Mouse (Mus musculus) embryonic facial prominence, embryonic 10.5 days (tissue): ENCODE results near the gene Syt17. TPM values are rescaled to one million over a fixed set of nuclear protein-coding genes. Genes with fewer than 3 reads are reported as not detected.

Experiments used
- DNase-seq: peaks from one replicate; pipeline ENCODE4 v3.0.0-alpha.2; 2017; ENCODE audit warnings: low spot score
- H3K27ac ChIP-seq: fragments of 300-500 bp; sonication (generic); replicated peaks from 2 replicates; pipeline ENCODE4 v1.5.1; 2016; ENCODE audit warnings: mild to moderate bottlenecking
- H3K27me3 ChIP-seq: fragments of 300-500 bp; sonication (generic); replicated peaks from 2 replicates; pipeline ENCODE4 v1.6.1; 2016; ENCODE audit warnings: low read depth, mild to moderate bottlenecking; ENCODE audit not compliant: poor library complexity, severe bottlenecking
- H3K36me3 ChIP-seq: fragments of 300-500 bp; sonication (generic); replicated peaks from 2 replicates; pipeline ENCODE4 v1.6.1; 2016; ENCODE audit warnings: mild to moderate bottlenecking, moderate library complexity
- H3K4me1 ChIP-seq: fragments of 300-500 bp; sonication (generic); 2 replicates; pipeline ENCODE4 v1.6.1; 2016
- H3K4me3 ChIP-seq: fragments of 300-500 bp; sonication (generic); 2 replicates; pipeline ENCODE4 v1.5.1; 2016; ENCODE audit warnings: mild to moderate bottlenecking, moderate library complexity
- H3K9me3 ChIP-seq: fragments of 300-500 bp; sonication (generic); 2 replicates; pipeline ENCODE4 v1.6.1; 2016; ENCODE audit warnings: mild to moderate bottlenecking
- WGBS: fragments of 180-500 bp; shearing (Covaris S2); methylation state at CpG from one replicate; pipeline ENCODE4 v1.1.7; 2016; 5-methylcytosine and 5-hydroxymethylcytosine counted together
- polyA plus RNA-seq: library from polyadenylated mRNA; unstranded; fragments of >200 nt; fragmentation: Nextera tagmentation; extraction: Ambion mirVana; gene quantifications from 2 replicates; pipeline ENCODE4 v1.2.1, GENCODE M21; 2016

Syt17 gene
- polyA plus RNA-seq, 1 experiment from 2014 or later = 1.7 TPM

- H3K4me1 ChIP-seq = peaks cover 18% of the 10 kb centered on the region
- DNase-seq = no peak
- WGBS = 39% methylated on average over 2 of the region's 2 CpGs
- no peak overlapping the region for H3K4me3 ChIP-seq
- no peaks in the 10 kb centered on the region for H3K36me3 ChIP-seq
- H3K9me3 ChIP-seq = no peaks in the 10 kb centered on the region
- no peak overlapping the region for H3K27ac ChIP-seq
- H3K27me3 ChIP-seq = peaks cover 21% of the 10 kb centered on the region
Observed at GRCm38 (mm10) chr7:118452940-118453339, 4.9 kb upstream of the Syt17 start.

- Histone ChIP-seq H3K4me3 (peak overlapping the region; percentile 76), H3K27me3 (peaks cover 72% of the 10 kb centered on the region), H3K4me1 (peaks cover 41% of the 10 kb centered on the region), H3K9me3 (no peaks in the 10 kb centered on the region), H3K27ac (peak overlapping the region; percentile 79), H3K36me3 (no peaks in the 10 kb centered on the region)
- peak; percentile 78 for DNase-seq
- WGBS = under 1% methylated on average over 65 of the region's 65 CpGs
Observed at GRCm38 (mm10) chr7:118447291-118448133, 510 bp downstream of the Syt17 start.

DNA sequence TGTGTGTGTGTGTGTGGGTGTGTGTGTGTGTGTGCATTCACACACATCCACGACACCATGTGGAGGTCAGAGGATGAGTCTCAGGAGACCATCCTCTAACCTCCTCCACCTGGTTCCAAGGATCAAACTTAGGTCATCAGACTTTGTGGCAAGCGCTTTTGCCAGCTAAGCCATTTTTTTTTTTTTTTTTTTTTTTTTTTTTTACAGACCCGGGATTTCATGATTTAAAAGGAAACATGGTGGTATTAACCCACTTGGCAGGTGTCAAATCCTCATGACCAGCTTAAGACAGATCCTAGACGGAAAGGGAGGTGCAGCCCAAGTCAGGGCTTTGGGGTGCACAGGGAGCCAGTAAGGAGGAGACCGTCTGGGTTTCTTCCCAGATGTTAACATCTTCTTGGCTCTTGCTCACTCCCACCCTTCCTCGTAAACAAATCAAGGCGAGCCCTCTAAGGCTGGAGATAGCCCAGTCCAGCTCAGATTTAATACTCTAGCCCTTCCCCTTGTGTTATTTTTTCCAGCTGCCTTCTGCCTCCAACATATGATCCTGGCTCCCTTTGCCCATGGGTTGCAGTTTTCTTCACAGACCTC is 4.0 kb downstream of the Syt17 start:
- Histone ChIP-seq H3K4me1 (peaks cover 38% of the 10 kb centered on the region), H3K4me3 (no peak overlapping the region), H3K9me3 (no peaks in the 10 kb centered on the region), H3K36me3 (no peaks in the 10 kb centered on the region), H3K27me3 (peaks cover 70% of the 10 kb centered on the region), H3K27ac (no peak overlapping the region)
- 46% methylated on average over 7 of the region's 7 CpGs for WGBS
- DNase-seq = no peak

GRCm38 (mm10) chr7:118443371-118443770 is 4.7 kb downstream of the Syt17 start:
- Histone ChIP-seq H3K27me3 (peaks cover 67% of the 10 kb centered on the region), H3K4me3 (peak overlapping the region; percentile 17; the same call in 1 of the 2 replicates), H3K27ac (no peak overlapping the region), H3K36me3 (no peaks in the 10 kb centered on the region), H3K4me1 (peaks cover 34% of the 10 kb centered on the region), H3K9me3 (no peaks in the 10 kb centered on the region)
- peak; percentile 45 for DNase-seq
- WGBS = 3% methylated on average over 9 of the region's 9 CpGs

DNA sequence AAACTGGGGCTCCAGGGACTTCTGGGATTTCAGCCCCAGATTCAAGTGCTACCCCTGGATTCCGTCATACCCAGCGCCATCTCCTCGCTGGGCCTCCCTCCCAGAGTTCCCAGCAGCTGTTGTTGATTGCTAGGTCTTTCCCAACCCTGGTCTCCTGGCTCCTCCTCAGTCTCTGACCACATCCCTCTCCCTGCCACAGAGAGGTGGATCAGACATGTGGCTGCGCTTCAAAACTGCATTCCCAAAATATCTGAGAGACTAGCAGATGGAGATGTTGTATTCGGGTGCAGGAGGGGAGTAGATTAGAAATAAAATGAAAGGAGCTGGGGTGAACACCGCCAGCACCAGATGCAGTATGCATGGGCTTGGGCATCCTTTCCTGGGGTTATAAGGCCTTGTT is 6.5 kb downstream of the Syt17 start:
- Histone ChIP-seq H3K27me3 (peaks cover 49% of the 10 kb centered on the region), H3K27ac (no peak overlapping the region), H3K4me3 (no peak overlapping the region), H3K9me3 (no peaks in the 10 kb centered on the region), H3K4me1 (peaks cover 17% of the 10 kb centered on the region), H3K36me3 (no peaks in the 10 kb centered on the region)
- WGBS = 82% methylated on average over 6 of the region's 6 CpGs
- DNase-seq = no peak

- H3K9me3 ChIP-seq = no peaks in the 10 kb centered on the region
- 57% methylated on average over 7 of the region's 7 CpGs for WGBS
- DNase-seq = peak; percentile 38
- H3K4me3 ChIP-seq = no peak overlapping the region
- no peaks in the 10 kb centered on the region for H3K36me3 ChIP-seq
- 0 out of 2 replicates have a peak, but pooled peaks cover 2% of the 10 kb centered on the region for H3K4me1 ChIP-seq
- H3K27ac ChIP-seq = no peak overlapping the region
- H3K27me3 ChIP-seq = peaks cover 9% of the 10 kb centered on the region
Observed at GRCm38 (mm10) chr7:118437101-118437802, 10.8 kb downstream of the Syt17 start.

DNA sequence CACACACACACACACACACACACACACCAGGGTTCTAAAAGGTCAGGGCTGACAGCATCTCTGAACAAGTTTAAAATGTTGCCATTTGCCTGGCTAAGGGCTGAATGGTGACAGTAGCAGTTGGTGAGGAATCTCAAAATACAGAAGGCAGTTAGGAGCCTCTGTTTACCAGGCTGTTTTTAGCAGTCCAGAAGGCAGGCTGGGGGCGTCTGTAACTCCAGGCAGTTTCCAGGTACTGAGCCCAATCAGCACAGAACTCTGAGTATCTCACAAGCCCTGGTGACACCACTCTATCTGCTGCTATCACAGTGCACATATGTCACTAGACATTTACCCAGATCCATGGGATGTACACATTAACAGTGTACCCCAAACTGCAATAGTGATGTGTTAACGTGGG is 19.1 kb downstream of the Syt17 start:
- Histone ChIP-seq H3K9me3 (no peaks in the 10 kb centered on the region), H3K4me3 (no peak overlapping the region), H3K27me3 (no peaks in the 10 kb centered on the region), H3K36me3 (no peaks in the 10 kb centered on the region), H3K27ac (no peak overlapping the region), H3K4me1 (0 out of 2 replicates have a peak, but pooled peaks cover 5% of the 10 kb centered on the region)
- no peak for DNase-seq
- 79% methylated on average over 2 of the region's 2 CpGs for WGBS

- WGBS = 61% methylated on average over 6 of the region's 6 CpGs
- Histone ChIP-seq H3K27me3 (no peaks in the 10 kb centered on the region), H3K27ac (no peak overlapping the region), H3K36me3 (no peaks in the 10 kb centered on the region), H3K4me1 (0 out of 2 replicates have a peak, but pooled peaks cover 2% of the 10 kb centered on the region), H3K9me3 (no peaks in the 10 kb centered on the region), H3K4me3 (no peak overlapping the region)
- no peak for DNase-seq
Observed at GRCm38 (mm10) chr7:118419491-118420180, 28.4 kb downstream of the Syt17 start.

GRCm38 (mm10) chr7:118414183-118414582 is 33.8 kb downstream of the Syt17 start:
- Histone ChIP-seq H3K9me3 (no peaks in the 10 kb centered on the region), H3K27ac (no peak overlapping the region), H3K27me3 (no peaks in the 10 kb centered on the region), H3K4me3 (no peak overlapping the region), H3K4me1 (peaks cover 5% of the 10 kb centered on the region; the same call in 1 of the 2 replicates), H3K36me3 (no peaks in the 10 kb centered on the region)
- WGBS = 75% methylated on average over 3 of the region's 3 CpGs
- DNase-seq = no peak

DNA sequence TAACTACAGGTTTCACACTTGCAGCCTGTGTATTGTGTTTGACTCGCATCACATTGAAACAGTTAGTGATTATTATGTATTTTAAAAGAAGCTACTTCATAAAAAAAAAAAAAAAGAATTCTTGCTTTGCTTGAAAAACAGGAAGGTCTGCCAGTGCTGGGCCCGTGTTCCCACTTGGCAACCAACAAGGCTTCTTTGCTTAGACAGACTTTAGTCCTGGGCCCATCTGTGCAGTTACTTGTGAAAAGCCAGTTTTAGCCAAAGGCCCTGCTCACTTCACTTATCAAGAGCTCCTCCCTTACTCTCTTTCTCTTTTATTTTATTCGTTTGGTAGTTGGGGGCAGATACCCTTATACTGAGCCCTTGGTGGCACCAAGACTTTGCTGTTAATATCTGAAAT is 36.1 kb downstream of the Syt17 start:
- H3K27ac ChIP-seq = no peak overlapping the region
- no peak overlapping the region for H3K4me3 ChIP-seq
- no peaks in the 10 kb centered on the region for H3K36me3 ChIP-seq
- WGBS = 79% methylated on average over 3 of the region's 3 CpGs
- no peak for DNase-seq
- H3K9me3 ChIP-seq = no peaks in the 10 kb centered on the region
- H3K4me1 ChIP-seq = peaks cover 5% of the 10 kb centered on the region; the same call in 1 of the 2 replicates
- no peaks in the 10 kb centered on the region for H3K27me3 ChIP-seq

DNA sequence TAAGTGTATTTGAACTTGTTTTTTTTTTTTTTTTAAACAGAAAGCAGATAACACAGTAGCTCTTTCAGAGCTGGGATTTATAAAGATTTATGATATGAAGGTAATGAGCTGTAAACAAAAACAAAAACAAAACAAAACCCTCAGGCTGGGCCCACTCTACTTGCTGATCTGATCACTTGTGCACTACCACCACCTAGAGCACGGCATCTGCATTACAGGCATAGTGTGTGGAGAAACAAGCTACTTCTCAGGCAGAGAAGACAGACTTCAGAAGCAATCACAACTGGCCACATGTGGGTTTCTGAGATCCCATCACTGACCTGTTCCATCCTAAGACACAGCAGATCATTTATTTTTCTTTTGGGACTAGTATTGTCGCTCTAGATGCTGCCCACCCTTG is 38.6 kb downstream of the Syt17 start:
- 32% methylated on average over 2 of the region's 2 CpGs for WGBS
- Histone ChIP-seq H3K27ac (no peak overlapping the region), H3K27me3 (no peaks in the 10 kb centered on the region), H3K4me1 (peaks cover 22% of the 10 kb centered on the region), H3K9me3 (no peaks in the 10 kb centered on the region), H3K4me3 (no peak overlapping the region), H3K36me3 (no peaks in the 10 kb centered on the region)
- DNase-seq = peak; percentile 35

DNA sequence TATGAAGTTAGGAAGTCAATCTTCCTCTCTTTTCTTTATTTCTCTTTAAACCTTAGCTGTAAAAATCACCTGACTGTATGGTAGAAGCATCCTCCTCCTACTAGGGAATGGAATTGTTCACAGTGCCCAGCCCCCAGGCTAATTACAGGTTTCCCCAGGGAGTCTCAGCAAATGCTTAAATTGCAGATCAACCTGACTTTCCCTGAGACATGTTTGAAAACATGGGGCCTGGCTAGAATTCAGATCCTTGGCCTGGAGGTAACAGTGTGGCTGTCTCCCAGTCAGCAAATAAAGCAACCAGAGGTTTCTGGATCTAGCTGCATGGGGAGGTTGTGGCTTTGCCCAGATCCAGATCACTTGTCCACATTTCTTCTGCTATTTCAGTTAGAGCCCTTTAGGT is 42.8 kb downstream of the Syt17 start:
- H3K27me3 ChIP-seq = no peaks in the 10 kb centered on the region; the same call in 1 of the 2 replicates
- H3K9me3 ChIP-seq = no peaks in the 10 kb centered on the region
- no peaks in the 10 kb centered on the region for H3K36me3 ChIP-seq
- peaks cover 42% of the 10 kb centered on the region for H3K4me1 ChIP-seq
- H3K4me3 ChIP-seq = no peak overlapping the region
- no peak for DNase-seq
- H3K27ac ChIP-seq = no peak overlapping the region
